Mouse (Mus musculus): ENCODE measurements at regions not wholly inside any gene's neighbourhood (a gene's known extent, or its start where the extent isn't known, plus 50 kb on each side); places are given as distances from the start of the nearest gene placed in this dataset.

DNA sequence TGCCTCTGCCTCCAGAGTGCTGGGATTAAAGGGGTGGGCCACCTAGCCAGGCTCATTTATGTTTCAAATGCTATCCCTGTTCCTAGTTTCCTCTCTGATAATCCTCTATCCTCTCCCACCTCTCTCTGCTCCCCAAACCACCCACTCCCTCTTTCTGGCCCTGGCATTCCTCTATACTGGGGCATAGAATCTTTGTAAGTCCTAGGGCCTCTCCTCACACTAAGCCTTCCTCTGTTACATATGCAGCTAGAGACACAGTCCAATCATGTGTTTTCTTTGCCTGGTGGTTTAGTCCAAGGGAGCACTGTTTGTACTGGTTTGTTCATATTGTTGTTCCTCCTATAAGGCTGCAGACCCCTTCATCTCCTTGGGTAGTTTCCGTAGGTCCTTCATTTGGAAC is 76.0 kb upstream of the Zfp990 start:
- TF ChIP-seq CTCF (conservative IDR thresholded peaks at IDR 0.05; ENCODE audit: insufficient read depth, insufficient read length, low read depth, low read length) (no peak), POLR2A (IDR thresholded peaks at IDR 0.05; ENCODE audit: low read depth, low read length) (no peak)

Data from kidney, adult 2 months (tissue).